Mouse (Mus musculus) olfactory bulb, adult 2 months (tissue): ENCODE results near the gene Ptprn2.

ENCODE experiments used
- CTCF ChIP-seq: fragments of 200-500 bp; IDR thresholded peaks from 2 replicates; pipeline ENCODE4 v1.5.1; 2012; ENCODE audit warnings: low read depth, mild to moderate bottlenecking, low read length, moderate library complexity; ENCODE audit not compliant: insufficient read depth
- POLR2A ChIP-seq: fragments of 200-500 bp; IDR thresholded peaks from 2 replicates; pipeline ENCODE4 v1.6.1; 2012; ENCODE audit warnings: mild to moderate bottlenecking, low read depth, low read length, moderate library complexity; ENCODE audit not compliant: insufficient read depth

DNA sequence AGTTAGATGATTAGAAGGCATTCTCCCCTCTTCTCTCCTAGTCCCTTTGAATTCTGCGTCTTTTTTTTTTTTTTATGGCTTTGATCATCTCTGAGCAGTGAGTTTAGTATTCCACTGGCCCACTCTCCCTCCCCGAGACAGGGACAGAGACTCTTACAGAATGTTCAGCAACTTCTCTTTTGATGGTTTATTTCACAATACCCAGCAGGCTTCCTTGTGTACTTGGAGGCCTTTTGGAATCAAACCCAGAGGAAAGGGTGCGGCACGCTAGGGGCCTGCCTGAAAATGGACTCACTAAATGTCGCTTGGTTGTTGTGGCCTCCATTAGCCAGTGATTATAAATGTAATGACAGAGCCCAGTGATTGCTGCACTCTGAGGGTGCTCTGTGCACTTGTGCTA is 680.7 kb downstream of the Ptprn2 start:
- TF ChIP-seq CTCF: no peak
- TF ChIP-seq POLR2A: no peak
